Mouse (Mus musculus) intestine, embryonic 14.5 days (tissue): ENCODE measurements at regions not wholly inside any gene's neighbourhood (a gene's known extent, or its start where the extent isn't known, plus 50 kb on each side); places are given as distances from the start of the nearest gene placed in this dataset.

Source experiments
- ATAC-seq: fragments of 200-750 bp; cut with Nextera tagmentation; replicated peaks from 2 replicates; pipeline ENCODE4 v1.8.0; 2017; ENCODE audit warnings: low read depth, moderate number of reproducible peaks, moderate TSS enrichment, moderate library complexity; ENCODE audit not compliant: low FRiP score, low TSS enrichment
- DNase-seq: peaks from one replicate; pipeline ENCODE4 v3.0.0-alpha.2; 2018; ENCODE audit warnings: low spot score
- H3K27ac ChIP-seq: fragments of 300-500 bp; sonication (generic); 2 replicates; pipeline ENCODE4 v1.5.1; 2014; ENCODE audit warnings: low read depth, mild to moderate bottlenecking, control low read depth
- H3K27me3 ChIP-seq: fragments of 300-500 bp; sonication (generic); replicated peaks from 2 replicates; pipeline ENCODE4 v1.6.1; 2014; ENCODE audit warnings: low read length, control low read depth; ENCODE audit not compliant: control insufficient read depth, insufficient read depth
- H3K36me3 ChIP-seq: fragments of 300-500 bp; sonication (generic); 2 replicates; pipeline ENCODE4 v1.6.1; 2014; ENCODE audit warnings: low read length, control low read depth; ENCODE audit not compliant: control insufficient read depth, insufficient read depth
- H3K4me1 ChIP-seq: fragments of 300-500 bp; sonication (generic); replicated peaks from 2 replicates; pipeline ENCODE4 v1.6.1; 2014; ENCODE audit warnings: low read length, control low read depth, mixed read lengths; ENCODE audit not compliant: control insufficient read depth, insufficient read depth
- H3K4me2 ChIP-seq: fragments of 300-500 bp; sonication (generic); 2 replicates; pipeline ENCODE4 v1.6.1; 2014; ENCODE audit warnings: low read length
- H3K4me3 ChIP-seq: fragments of 300-500 bp; sonication (generic); 2 replicates; pipeline ENCODE4 v1.5.1; 2014; ENCODE audit warnings: low read depth, low read length, control low read depth, mixed read lengths
- H3K9ac ChIP-seq: fragments of 300-500 bp; sonication (generic); 2 replicates; pipeline ENCODE4 v1.6.1; 2014; ENCODE audit warnings: mild to moderate bottlenecking, low read length
- H3K9me3 ChIP-seq: fragments of 300-500 bp; sonication (generic); 2 replicates; pipeline ENCODE4 v1.6.1; 2016; ENCODE audit warnings: low read length, control low read depth; ENCODE audit not compliant: control insufficient read depth
- WGBS: fragments of 180-500 bp; shearing (Covaris S2); extraction: QIAGEN DNeasy Blood & Tissue Kit; methylation state at CpG from one replicate; pipeline ENCODE4 v1.1.7; 2014; 5-methylcytosine and 5-hydroxymethylcytosine counted together

DNA sequence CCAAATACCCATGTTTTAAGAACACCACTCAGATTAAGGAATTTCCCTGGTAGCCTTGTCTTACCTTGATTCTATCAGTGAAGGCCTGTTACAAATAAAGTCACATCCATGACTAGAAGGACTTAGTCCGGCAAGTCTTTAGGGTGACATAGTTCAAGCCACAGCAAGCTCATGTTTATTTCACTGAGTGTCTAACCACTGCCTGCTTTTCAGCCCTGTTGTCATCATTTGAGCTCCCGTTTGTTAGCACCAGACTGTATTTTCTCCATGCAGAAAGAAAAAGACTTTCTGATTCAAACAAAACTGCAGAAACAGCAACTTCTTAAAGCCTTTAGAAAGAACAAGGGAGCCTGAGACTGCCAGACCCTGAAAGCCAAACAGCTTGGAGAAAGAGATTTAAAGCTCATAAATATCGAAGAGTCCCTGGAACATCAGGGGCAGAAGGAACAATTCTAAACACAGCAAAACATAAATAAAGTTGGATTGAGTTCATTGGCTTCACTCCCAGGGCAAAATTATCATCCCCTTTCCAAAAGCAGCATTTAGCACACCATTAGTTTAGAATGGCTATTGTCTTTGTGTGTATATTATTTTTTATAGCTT is 451.9 kb upstream of the Sptlc3 start:
- no peak overlapping the region for H3K4me2 ChIP-seq
- H3K27ac ChIP-seq, result no peak overlapping the region
- H3K27me3 ChIP-seq, result no peaks in the 10 kb centered on the region
- no peaks in the 10 kb centered on the region; the same call in 1 of the 2 replicates for H3K4me1 ChIP-seq
- H3K9ac ChIP-seq, result no peak overlapping the region
- 44% methylated on average over 3 of the region's 3 CpGs for WGBS
- H3K4me3 ChIP-seq, result no peak overlapping the region
- no peaks in the 10 kb centered on the region for H3K36me3 ChIP-seq
- DNase-seq (no peak), ATAC-seq (no peak)
- H3K9me3 ChIP-seq, result no peaks in the 10 kb centered on the region

DNA sequence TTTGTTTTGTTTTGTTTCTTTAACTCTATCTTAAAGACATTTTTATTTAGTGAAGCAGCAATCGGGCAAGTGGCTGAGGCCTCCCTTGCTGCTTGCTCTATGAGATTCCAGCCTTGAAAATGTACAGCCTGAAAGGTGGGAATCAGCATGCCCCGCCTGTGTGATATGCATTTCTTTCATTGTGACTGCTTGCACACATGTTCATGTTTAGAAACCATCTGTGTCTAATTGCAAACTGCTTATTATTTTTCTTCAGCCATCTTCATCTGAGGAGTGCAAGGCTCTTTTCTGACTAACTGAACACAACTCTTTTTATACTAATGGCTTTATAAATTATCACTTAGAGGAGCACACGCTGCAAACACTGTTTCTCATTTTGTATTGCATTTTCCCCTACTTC is 449.0 kb upstream of the Sptlc3 start:
- H3K9ac ChIP-seq, result no peak overlapping the region
- H3K9me3 ChIP-seq, result no peaks in the 10 kb centered on the region
- no peaks in the 10 kb centered on the region for H3K27me3 ChIP-seq
- H3K4me1 ChIP-seq, result no peaks in the 10 kb centered on the region; the same call in 1 of the 2 replicates
- no peak for ATAC-seq
- H3K27ac ChIP-seq, result no peak overlapping the region
- no peak for DNase-seq
- H3K36me3 ChIP-seq, result no peaks in the 10 kb centered on the region
- no peak overlapping the region for H3K4me3 ChIP-seq
- no peak overlapping the region for H3K4me2 ChIP-seq
- 79% methylated on average over 3 of the region's 3 CpGs for WGBS

DNA sequence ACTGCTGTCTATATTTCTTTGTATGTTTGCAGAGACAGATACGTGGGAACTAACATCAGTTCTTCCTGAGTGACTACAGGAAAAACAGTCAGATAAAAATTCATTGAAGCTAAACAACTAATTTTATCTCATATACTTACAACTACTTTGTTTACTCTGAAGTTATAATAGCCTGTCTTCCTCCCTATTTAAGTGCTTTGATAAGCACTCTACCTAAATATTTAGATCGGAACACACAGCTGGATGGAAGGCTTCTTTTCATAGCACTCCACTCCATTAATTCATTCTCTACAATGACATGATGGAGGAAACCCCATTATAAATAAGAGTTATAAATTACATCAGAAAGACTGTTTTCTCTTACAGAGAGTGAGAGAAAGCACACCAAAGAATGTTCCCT is 438.5 kb upstream of the Sptlc3 start:
- no peaks in the 10 kb centered on the region for H3K27me3 ChIP-seq
- H3K9me3 ChIP-seq, result no peaks in the 10 kb centered on the region
- no peak overlapping the region for H3K4me3 ChIP-seq
- no peaks in the 10 kb centered on the region for H3K36me3 ChIP-seq
- no peak overlapping the region for H3K4me2 ChIP-seq
- H3K9ac ChIP-seq, result no peak overlapping the region
- no peak for DNase-seq
- WGBS, result 41% methylated on average over 2 of the region's 2 CpGs
- no peak for ATAC-seq
- H3K4me1 ChIP-seq, result no peaks in the 10 kb centered on the region
- no peak overlapping the region; the same call in 1 of the 2 replicates for H3K27ac ChIP-seq

DNA sequence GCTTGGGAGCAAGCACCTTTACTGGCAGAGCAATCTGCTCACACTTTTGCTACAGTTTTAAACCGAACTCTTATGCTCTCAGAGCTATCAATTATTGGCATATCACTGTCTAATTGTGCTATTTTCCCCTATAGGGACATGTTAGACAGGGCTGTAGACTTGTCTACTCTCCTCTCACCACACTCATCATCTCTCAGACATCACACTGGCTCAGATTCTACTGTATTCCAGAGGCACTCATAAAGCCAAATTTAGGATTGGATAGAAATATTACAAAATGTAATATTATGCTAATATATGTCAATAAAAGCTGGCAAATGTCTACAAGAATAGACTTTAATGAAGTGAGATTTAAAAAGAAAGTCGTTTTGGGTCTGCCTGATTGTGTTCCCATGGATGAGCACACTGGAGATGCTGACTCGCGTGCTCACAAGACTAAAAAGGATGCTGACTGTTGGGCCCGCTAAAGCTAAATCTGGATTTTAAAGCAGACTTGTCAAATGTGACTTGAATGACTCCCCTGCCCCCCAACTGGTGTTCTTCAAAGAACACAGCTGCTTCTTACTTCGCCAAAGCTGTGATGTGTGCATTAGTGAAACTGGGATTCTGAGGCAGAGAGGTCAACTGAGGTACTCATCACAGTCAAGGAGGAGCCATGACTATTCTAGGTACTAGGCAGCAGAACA is 424.3 kb upstream of the Sptlc3 start:
- Histone ChIP-seq H3K36me3 (no peaks in the 10 kb centered on the region), H3K9ac (no peak overlapping the region), H3K4me1 (no peaks in the 10 kb centered on the region), H3K4me2 (no peak overlapping the region), H3K27me3 (no peaks in the 10 kb centered on the region), H3K9me3 (no peaks in the 10 kb centered on the region), H3K27ac (no peak overlapping the region), H3K4me3 (no peak overlapping the region)
- no peak for DNase-seq
- WGBS, result 88% methylated on average over 6 of the region's 6 CpGs
- no peak for ATAC-seq

DNA sequence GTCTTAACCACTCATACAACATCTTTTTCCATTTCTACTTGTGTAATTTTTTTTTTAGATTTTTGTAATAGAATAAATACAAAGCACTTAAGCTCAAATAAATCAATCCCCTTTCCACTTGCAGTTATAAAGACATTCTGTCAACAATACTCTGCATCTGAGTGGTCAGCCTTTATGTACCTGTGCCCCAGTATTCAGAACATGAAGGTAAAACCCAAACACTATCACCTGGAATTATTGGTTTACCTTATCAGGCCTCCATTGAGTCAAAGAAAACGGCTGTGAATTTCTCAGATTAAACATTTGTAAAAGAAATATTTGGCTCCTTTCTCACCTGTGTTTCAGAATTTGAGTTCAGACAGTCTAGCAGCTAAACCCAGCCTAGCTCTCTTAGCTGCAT is 422.0 kb upstream of the Sptlc3 start:
- H3K4me1 ChIP-seq, result no peaks in the 10 kb centered on the region
- H3K4me2 ChIP-seq, result no peak overlapping the region
- ATAC-seq (no peak), DNase-seq (no peak)
- WGBS, result 44% methylated on average over 1 of the region's 1 CpGs
- no peak overlapping the region for H3K4me3 ChIP-seq
- H3K27ac ChIP-seq, result no peak overlapping the region
- no peaks in the 10 kb centered on the region for H3K9me3 ChIP-seq
- H3K27me3 ChIP-seq, result no peaks in the 10 kb centered on the region
- no peaks in the 10 kb centered on the region for H3K36me3 ChIP-seq
- no peak overlapping the region for H3K9ac ChIP-seq

DNA sequence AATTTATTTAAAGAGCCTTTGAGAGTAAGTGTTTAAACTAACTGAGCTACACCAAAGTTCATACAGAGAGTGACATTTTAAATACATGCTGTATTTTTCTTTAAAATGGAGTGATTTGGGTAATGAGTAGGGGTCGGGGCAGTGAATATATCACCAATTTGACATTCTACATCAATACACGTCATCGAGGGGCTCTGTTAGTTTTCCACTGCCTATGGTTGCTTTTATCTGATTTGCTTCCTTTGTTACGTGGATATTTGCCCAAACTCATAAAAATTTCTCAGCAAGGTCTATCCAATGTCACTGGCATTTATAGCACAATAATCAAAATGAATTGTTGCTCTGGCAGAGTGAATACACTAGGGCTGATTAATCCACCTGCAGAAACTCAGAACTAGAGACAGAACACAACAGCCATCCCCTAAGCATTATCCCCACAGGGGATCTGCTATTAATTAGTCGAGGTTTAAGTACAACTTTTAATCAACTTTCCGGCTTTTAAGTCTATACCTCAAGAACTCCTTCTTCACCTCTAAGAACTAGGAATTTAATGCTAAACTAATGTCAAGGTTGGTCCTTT is 400.1 kb upstream of the Sptlc3 start:
- ATAC-seq (no peak), DNase-seq (no peak)
- H3K36me3 ChIP-seq, result no peaks in the 10 kb centered on the region
- no peaks in the 10 kb centered on the region for H3K4me1 ChIP-seq
- H3K9ac ChIP-seq, result no peak overlapping the region
- H3K4me3 ChIP-seq, result no peak overlapping the region
- no peak overlapping the region for H3K4me2 ChIP-seq
- no peaks in the 10 kb centered on the region for H3K9me3 ChIP-seq
- WGBS, result 71% methylated on average over 6 of the region's 6 CpGs
- no peaks in the 10 kb centered on the region for H3K27me3 ChIP-seq
- H3K27ac ChIP-seq, result no peak overlapping the region

DNA sequence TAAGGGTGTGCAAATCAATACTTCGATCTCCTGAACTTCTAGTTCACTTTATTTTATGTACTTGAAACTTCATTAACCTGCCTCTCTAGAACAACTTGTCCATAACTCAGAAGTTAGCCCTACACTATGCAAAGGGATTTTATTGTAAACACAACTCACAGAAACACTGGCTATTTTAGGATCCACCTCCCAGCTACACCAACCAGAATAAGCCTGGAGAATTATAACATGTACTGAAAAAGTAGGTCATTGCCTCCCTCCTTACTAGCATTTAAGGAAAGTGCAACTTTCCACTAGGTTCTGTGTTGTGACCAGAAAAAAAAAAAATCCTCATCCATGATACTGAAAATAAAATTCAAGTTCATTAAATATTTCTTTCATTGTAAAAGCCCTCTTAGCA is 382.0 kb upstream of the Sptlc3 start:
- Histone ChIP-seq H3K4me2 (no peak overlapping the region), H3K9ac (no peak overlapping the region), H3K9me3 (no peaks in the 10 kb centered on the region), H3K36me3 (no peaks in the 10 kb centered on the region), H3K27ac (no peak overlapping the region), H3K4me1 (no peaks in the 10 kb centered on the region), H3K4me3 (no peak overlapping the region), H3K27me3 (no peaks in the 10 kb centered on the region)
- DNase-seq (no peak), ATAC-seq (no peak)
- WGBS, result 81% methylated on average over 1 of the region's 1 CpGs

DNA sequence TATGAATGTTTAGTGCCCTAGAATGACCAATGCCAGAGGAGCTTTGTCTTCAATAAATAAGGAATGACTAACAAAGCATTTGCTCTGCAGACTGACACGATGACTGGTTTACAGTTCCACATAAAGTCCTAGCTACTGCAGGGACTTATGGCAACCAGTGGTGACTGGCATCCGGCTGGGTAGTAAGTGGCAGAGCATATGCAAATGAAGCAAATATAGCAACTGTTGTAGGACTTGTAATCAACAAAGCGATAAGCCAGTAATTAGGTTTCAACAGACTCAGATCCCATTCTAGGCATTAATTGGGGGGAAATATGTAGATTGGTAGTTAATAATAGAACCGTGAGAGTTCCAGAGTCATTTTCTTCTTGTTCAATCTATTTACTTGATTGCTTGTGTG is 379.2 kb upstream of the Sptlc3 start:
- no peak for ATAC-seq
- Histone ChIP-seq H3K27me3 (no peaks in the 10 kb centered on the region), H3K36me3 (no peaks in the 10 kb centered on the region), H3K9me3 (no peaks in the 10 kb centered on the region), H3K4me1 (no peaks in the 10 kb centered on the region), H3K9ac (no peak overlapping the region), H3K4me3 (no peak overlapping the region), H3K4me2 (no peak overlapping the region), H3K27ac (no peak overlapping the region)
- DNase-seq, result no peak
- 87% methylated on average over 4 of the region's 4 CpGs for WGBS

DNA sequence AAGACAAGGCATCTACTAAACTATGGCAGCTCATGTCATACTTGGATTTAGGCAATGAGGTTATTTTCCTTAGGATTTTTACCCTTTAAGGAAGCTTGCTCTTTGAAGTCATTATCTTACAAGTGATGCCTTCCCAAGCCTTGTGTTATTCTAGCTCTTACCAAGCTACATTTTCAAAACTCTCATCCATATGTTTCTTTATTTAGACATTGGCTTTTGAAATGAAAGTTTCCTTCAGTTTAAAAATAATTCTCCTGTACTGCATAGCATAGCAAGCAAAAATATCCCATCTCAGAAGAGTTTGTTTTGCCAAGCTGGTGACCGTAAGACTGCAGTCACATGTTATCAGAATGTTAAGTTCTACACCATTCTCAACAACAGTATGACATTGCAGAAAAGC is 372.8 kb upstream of the Sptlc3 start:
- Histone ChIP-seq H3K27me3 (no peaks in the 10 kb centered on the region), H3K4me2 (no peak overlapping the region), H3K9me3 (no peaks in the 10 kb centered on the region), H3K4me1 (no peaks in the 10 kb centered on the region), H3K36me3 (no peaks in the 10 kb centered on the region), H3K4me3 (no peak overlapping the region), H3K27ac (no peak overlapping the region), H3K9ac (no peak overlapping the region)
- WGBS, result 93% methylated on average over 1 of the region's 1 CpGs
- ATAC-seq, result no peak
- no peak for DNase-seq
